Mouse (Mus musculus) forebrain, embryonic 14.5 days (tissue): ENCODE measurements around the gene Serp2. TPM values are rescaled to one million over a fixed set of nuclear protein-coding genes. Genes with fewer than 3 reads are reported as not detected.
A peak's percentile ranks its signal among the peaks of the same experiment; 100 is the strongest.

Experiments
- ATAC-seq: fragments of 200-750 bp; cut with Nextera tagmentation; 2 replicates; pipeline ENCODE4 v1.8.0; 2017; ENCODE audit warnings: mild to moderate bottlenecking, moderate library complexity
- DNase-seq: peaks from one replicate; pipeline ENCODE4 v3.0.0-alpha.2; 2015; ENCODE audit warnings: low spot score
- H3K27ac ChIP-seq: fragments of 300-500 bp; sonication (generic); 2 replicates; pipeline ENCODE4 v1.5.1; 2014; ENCODE audit warnings: low read depth, mild to moderate bottlenecking, control low read depth, low read length, moderate library complexity
- H3K27me3 ChIP-seq: fragments of 300-500 bp; sonication (generic); replicated peaks from 2 replicates; pipeline ENCODE4 v1.6.1; 2014; ENCODE audit warnings: low read length, control low read depth, mixed read lengths; ENCODE audit not compliant: control insufficient read depth, insufficient read depth
- H3K36me3 ChIP-seq: fragments of 300-500 bp; sonication (generic); 2 replicates; pipeline ENCODE4 v1.6.1; 2014; ENCODE audit warnings: low read length, control low read depth; ENCODE audit not compliant: control insufficient read depth, insufficient read depth
- H3K4me1 ChIP-seq: fragments of 300-500 bp; sonication (generic); 2 replicates; pipeline ENCODE4 v1.6.1; 2014; ENCODE audit warnings: antibody characterized with exemption, low read length, control low read depth; ENCODE audit not compliant: control insufficient read depth, insufficient read depth
- H3K4me2 ChIP-seq: fragments of 300-500 bp; sonication (generic); 2 replicates; pipeline ENCODE4 v1.6.1; 2014; ENCODE audit warnings: mild to moderate bottlenecking, control low read depth, low read length
- H3K4me3 ChIP-seq: fragments of 300-500 bp; sonication (generic); 2 replicates; pipeline ENCODE4 v1.5.1; 2014; ENCODE audit warnings: low read depth, low read length, control low read depth
- H3K9ac ChIP-seq: fragments of 300-500 bp; sonication (generic); 2 replicates; pipeline ENCODE4 v1.6.1; 2014; ENCODE audit warnings: mild to moderate bottlenecking, low read length, control low read depth, moderate library complexity
- H3K9me3 ChIP-seq: fragments of 300-500 bp; sonication (generic); replicated peaks from 2 replicates; pipeline ENCODE4 v1.6.1; 2016; ENCODE audit warnings: low read length, control low read depth, mixed read lengths; ENCODE audit not compliant: control insufficient read depth
- WGBS: fragments of 180-500 bp; shearing (Covaris S2); extraction: QIAGEN DNeasy Blood & Tissue Kit; methylation state at CpG from one replicate; pipeline ENCODE4 v1.1.7; 2014; 5-methylcytosine and 5-hydroxymethylcytosine counted together
- polyA plus RNA-seq: library from polyadenylated mRNA; unstranded; fragments of >200 nt; fragmentation: Nextera tagmentation; extraction: Ambion mirVana; gene quantifications from 2 replicates; pipeline ENCODE4 v1.2.1, GENCODE M21; 2014

Gene Serp2
- polyA plus RNA-seq, 1 experiment from 2014 or later: 147 TPM

- Histone ChIP-seq H3K27ac (no peak overlapping the region), H3K9me3 (no peaks in the 10 kb centered on the region), H3K4me3 (no peak overlapping the region), H3K9ac (no peak overlapping the region), H3K4me1 (no peaks in the 10 kb centered on the region), H3K27me3 (no peaks in the 10 kb centered on the region), H3K4me2 (no peak overlapping the region), H3K36me3 (no peaks in the 10 kb centered on the region)
- no peak for ATAC-seq
- no peak for DNase-seq
- WGBS: 92% methylated on average over 6 of the region's 6 CpGs
Observed at GRCm38 (mm10) chr14:76526467-76526866, 30.2 kb downstream of the Serp2 start.

- Histone ChIP-seq H3K4me2 (no peak overlapping the region), H3K4me3 (no peak overlapping the region), H3K27ac (no peak overlapping the region), H3K9ac (no peak overlapping the region), H3K9me3 (no peaks in the 10 kb centered on the region), H3K36me3 (no peaks in the 10 kb centered on the region), H3K4me1 (no peaks in the 10 kb centered on the region), H3K27me3 (no peaks in the 10 kb centered on the region)
- WGBS: 98% methylated on average over 1 of the region's 1 CpGs
- DNase-seq (no peak), ATAC-seq (no peak)
Observed at GRCm38 (mm10) chr14:76523344-76523743, 33.3 kb downstream of the Serp2 start.

GRCm38 (mm10) chr14:76521308-76521707 is 35.4 kb downstream of the Serp2 start:
- no peaks in the 10 kb centered on the region for H3K4me1 ChIP-seq
- no peak overlapping the region for H3K4me2 ChIP-seq
- H3K27me3 ChIP-seq: no peaks in the 10 kb centered on the region
- no peak overlapping the region for H3K27ac ChIP-seq
- ATAC-seq (no peak), DNase-seq (no peak)
- H3K9ac ChIP-seq: no peak overlapping the region
- H3K4me3 ChIP-seq: no peak overlapping the region
- H3K9me3 ChIP-seq: no peaks in the 10 kb centered on the region
- H3K36me3 ChIP-seq: no peaks in the 10 kb centered on the region
- WGBS: 95% methylated on average over 3 of the region's 3 CpGs

- WGBS: 76% methylated on average over 4 of the region's 4 CpGs
- no peak for ATAC-seq
- no peak overlapping the region for H3K4me2 ChIP-seq
Observed at GRCm38 (mm10) chr14:76520606-76521005, 36.1 kb downstream of the Serp2 start.

GRCm38 (mm10) chr14:76518217-76518616 is 38.5 kb downstream of the Serp2 start:
- Histone ChIP-seq H3K4me2 (no peak overlapping the region), H3K27ac (no peak overlapping the region), H3K4me3 (no peak overlapping the region), H3K9ac (no peak overlapping the region), H3K4me1 (peaks cover 9% of the 10 kb centered on the region; the same call in 1 of the 2 replicates), H3K27me3 (no peaks in the 10 kb centered on the region), H3K9me3 (no peaks in the 10 kb centered on the region), H3K36me3 (no peaks in the 10 kb centered on the region)
- 88% methylated on average over 5 of the region's 5 CpGs for WGBS
- ATAC-seq: no peak
- DNase-seq: no peak

More at GRCm38 (mm10) chr14:76520606-76521005, 36.1 kb downstream of the Serp2 start:
- no peaks in the 10 kb centered on the region for H3K27me3 ChIP-seq
- H3K27ac ChIP-seq: no peak overlapping the region
- H3K36me3 ChIP-seq: no peaks in the 10 kb centered on the region
- H3K4me3 ChIP-seq: no peak overlapping the region
- H3K9me3 ChIP-seq: no peaks in the 10 kb centered on the region
- no peak overlapping the region for H3K9ac ChIP-seq
- no peak for DNase-seq
- H3K4me1 ChIP-seq: no peaks in the 10 kb centered on the region

GRCm38 (mm10) chr14:76515620-76516019 is 41.1 kb downstream of the Serp2 start:
- no peak for DNase-seq

GRCm38 (mm10) chr14:76514050-76514585 is 42.6 kb downstream of the Serp2 start:
- Histone ChIP-seq H3K9ac (no peak overlapping the region), H3K9me3 (no peaks in the 10 kb centered on the region), H3K27ac (no peak overlapping the region), H3K4me1 (peaks cover 11% of the 10 kb centered on the region; the same call in 1 of the 2 replicates), H3K27me3 (no peaks in the 10 kb centered on the region), H3K36me3 (peaks cover 8% of the 10 kb centered on the region), H3K4me2 (no peak overlapping the region), H3K4me3 (no peak overlapping the region)
- ATAC-seq (no peak), DNase-seq (no peak)
- WGBS: 40% methylated on average over 6 of the region's 6 CpGs

More at GRCm38 (mm10) chr14:76515620-76516019, 41.1 kb downstream of the Serp2 start:
- Histone ChIP-seq H3K27me3 (no peaks in the 10 kb centered on the region), H3K27ac (no peak overlapping the region), H3K9ac (no peak overlapping the region), H3K4me2 (no peak overlapping the region), H3K36me3 (no peaks in the 10 kb centered on the region), H3K4me1 (peaks cover 11% of the 10 kb centered on the region; the same call in 1 of the 2 replicates), H3K9me3 (no peaks in the 10 kb centered on the region), H3K4me3 (no peak overlapping the region)
- no peak for ATAC-seq
- WGBS: 63% methylated on average over 7 of the region's 7 CpGs

GRCm38 (mm10) chr14:76513395-76514049 is 43.2 kb downstream of the Serp2 start:
- H3K27me3 ChIP-seq: no peaks in the 10 kb centered on the region
- H3K9ac ChIP-seq: no peak overlapping the region
- H3K4me1 ChIP-seq: peaks cover 11% of the 10 kb centered on the region; the same call in 1 of the 2 replicates
- no peaks in the 10 kb centered on the region for H3K9me3 ChIP-seq
- H3K4me2 ChIP-seq: no peak overlapping the region
- H3K36me3 ChIP-seq: peaks cover 12% of the 10 kb centered on the region
- ATAC-seq (peak; percentile 40; the same call in 1 of the 2 replicates), DNase-seq (no peak)
- H3K27ac ChIP-seq: 0 out of 2 replicates have a peak overlapping the region, but pooled peaks have one; percentile 5
- no peak overlapping the region for H3K4me3 ChIP-seq
- WGBS: 14% methylated on average over 11 of the region's 11 CpGs

- Histone ChIP-seq H3K4me2 (no peak overlapping the region), H3K4me1 (peaks cover 21% of the 10 kb centered on the region), H3K36me3 (peaks cover 26% of the 10 kb centered on the region), H3K27ac (no peak overlapping the region), H3K4me3 (no peak overlapping the region), H3K9me3 (no peaks in the 10 kb centered on the region), H3K27me3 (no peaks in the 10 kb centered on the region), H3K9ac (no peak overlapping the region)
- no peak for DNase-seq
- WGBS: 89% methylated on average over 7 of the region's 7 CpGs
- ATAC-seq: no peak
Observed at GRCm38 (mm10) chr14:76511971-76512370, 44.7 kb downstream of the Serp2 start.
